In genomic region chr6:122592905-122593304, GRCm38 (mm10) we compare ENCODE assay signal across 37 mouse cellular contexts. TPM values are rescaled to one million over a fixed set of nuclear protein-coding genes. Genes with fewer than 3 reads are reported as not detected.
DNase-seq lines count a peak whose midpoint lies in the region; ATAC-seq and TF ChIP-seq lines count a peak whose summit lies in the region.
"Had no signal": no experiment of that assay in that cellular context is flagged by ENCODE, and none has a peak within 500 bp of the region (broad histone marks: within the 10 kb centered on the region; RNA-seq: fewer than 3 reads in every experiment).

No protein-coding gene starts in this region.

- no peaks in the 10 kb centered on the region for H3K4me1 ChIP-seq in limb, embryonic 10.5 days
- H3K4me1 ChIP-seq: embryonic facial prominence, embryonic 13.5 days; hindbrain, embryonic 12.5 days; neural tube, embryonic 12.5 days had no signal

- no peak overlapping the region for H3K4me3 ChIP-seq in layer of hippocampus, adult 2 months
- no peak overlapping the region for H3K4me3 ChIP-seq in limb, embryonic 10.5 days
- H3K4me3 ChIP-seq: embryonic facial prominence, embryonic 13.5 days; erythroblast, embryonic 14.5 days; hindbrain, embryonic 12.5 days; neural tube, embryonic 12.5 days had no signal

- no peaks in the 10 kb centered on the region for H3K36me3 ChIP-seq in limb, embryonic 10.5 days
- H3K36me3 ChIP-seq: embryonic facial prominence, embryonic 13.5 days; hindbrain, embryonic 12.5 days; neural tube, embryonic 12.5 days had no signal

- H3K27ac ChIP-seq in layer of hippocampus, adult 2 months, result no peak overlapping the region
- no peak overlapping the region for H3K27ac ChIP-seq in limb, embryonic 10.5 days
- H3K27ac ChIP-seq: embryonic facial prominence, embryonic 13.5 days; hindbrain, embryonic 12.5 days; neural tube, embryonic 12.5 days had no signal

- H3K27me3 ChIP-seq in limb, embryonic 10.5 days (ENCODE audit: low read depth, poor library complexity, severe bottlenecking), result no peaks in the 10 kb centered on the region
- H3K27me3 ChIP-seq: embryonic facial prominence, embryonic 13.5 days; hindbrain, embryonic 12.5 days; neural tube, embryonic 12.5 days; Patski had no signal

- 83% methylated on average over 2 of the region's 2 CpGs for WGBS in limb, embryonic 10.5 days

- DNase-seq in layer of hippocampus, adult 2 months (ENCODE audit: low spot score in 2 of 2), result no peak
- DNase-seq in layer of hippocampus, postnatal 36 days, result no peak
- peak; percentile 36 for DNase-seq in A20 (ENCODE audit: low read depth, low spot score)
- DNase-seq in R1 (ENCODE audit: low read depth, low spot score), result peak; percentile 73
- DNase-seq in kidney, adult 11 months, result no peak
- DNase-seq in limb, embryonic 10.5 days (ENCODE audit: low spot score), result no peak
- DNase-seq: adrenal gland, postnatal 10 days; cerebellum, adult 2 months; cerebellum, postnatal 25 days; embryo, embryonic 11 days; gastrocnemius, postnatal 10 days; heart, adult 18-20 months; kidney, postnatal 36 days; left cerebral cortex, postnatal 4 days; lung, adult 2 months; lung, postnatal 14 days; midbrain, embryonic 14.5 days; retina, postnatal 1 day; right cerebral cortex, postnatal 25 days; spleen, adult 18-20 months had no signal

- no peaks in the 10 kb centered on the region for H3K9me3 ChIP-seq in limb, embryonic 10.5 days (replicated peaks)
- H3K9me3 ChIP-seq: embryonic facial prominence, embryonic 13.5 days; hindbrain, embryonic 12.5 days; neural tube, embryonic 12.5 days had no signal

- TF ChIP-seq CTCF in layer of hippocampus, adult 2 months (conservative IDR thresholded peaks at IDR 0.05), result peak; percentile 35; the same call in 1 of the 2 replicates

- ATAC-seq in megakaryocyte, adult 5-6 weeks (ENCODE audit: poor library complexity, severe bottlenecking), result peak; percentile 62
- no peak for ATAC-seq in frontal cortex, adult (ENCODE audit: low TSS enrichment)
- ATAC-seq: activated CD4-positive, CD25-positive, alpha-beta regulatory T cell, adult 4 months; forebrain, embryonic 14.5 days; Patski had no signal

RNA-seq across cellular contexts. Expression of gene Apobec1, which starts 9.3 kb away (rescaled TPM):
- total RNA-seq in layer of hippocampus, adult 2 months (2021), result 1 to 10 TPM; 1.5 to 2.3 TPM
- 1 to 10 TPM; 1.5 to 2.0 TPM for total RNA-seq in layer of hippocampus, postnatal 36 days (2021)
- total RNA-seq in megakaryocyte, adult 5-6 weeks (2015), result 112 and 151 TPM in 2 replicates
- total RNA-seq in megakaryocyte, adult 5-6 weeks (2017), result 78.0 and 87.4 TPM in 2 replicates
- polyA plus RNA-seq in limb, embryonic 10.5 days (2016; fragmentation: Nextera tagmentation; extraction: Ambion mirVana), result 0.63 and 1.5 TPM in 2 replicates
- polyA plus RNA-seq: erythroblast, embryonic 14.5 days had no signal

RNA-seq across cellular contexts. Expression of gene Gdf3, which starts 17.0 kb away (rescaled TPM):
- total RNA-seq in layer of hippocampus, adult 2 months (2021), result not detected
- not detected for total RNA-seq in layer of hippocampus, postnatal 36 days (2021)
- total RNA-seq in megakaryocyte, adult 5-6 weeks (2015), result 0.62 and 1.7 TPM in 2 replicates
- 0.40 TPM in 1 of 2 replicates, not detected in the other for total RNA-seq in megakaryocyte, adult 5-6 weeks (2017)
- not detected in 2 replicates for polyA plus RNA-seq in limb, embryonic 10.5 days (2016; fragmentation: Nextera tagmentation; extraction: Ambion mirVana)
- total RNA-seq: adrenal gland, postnatal 10 days; gastrocnemius, postnatal 10 days; heart, adult 18-20 months; heart, postnatal 25 days; left cerebral cortex, adult 18-20 months; left cerebral cortex, postnatal 4 days had no signal
- polyA plus RNA-seq: C2C12; embryonic facial prominence, embryonic 13.5 days; erythroblast, embryonic 14.5 days; forebrain, embryonic 14.5 days; kidney, embryonic 14.5 days; lung, adult 2 months; neural tube, embryonic 12.5 days; Patski had no signal

RNA-seq across cellular contexts. Expression of gene Dppa3, which starts 33.3 kb away (rescaled TPM):
- not detected for total RNA-seq in layer of hippocampus, adult 2 months (2021)
- not detected for total RNA-seq in layer of hippocampus, postnatal 36 days (2021)
- total RNA-seq in megakaryocyte, adult 5-6 weeks (2015), result not detected in 2 replicates
- total RNA-seq in megakaryocyte, adult 5-6 weeks (2017), result not detected in 2 replicates
- not detected in 2 replicates for polyA plus RNA-seq in limb, embryonic 10.5 days (2016; fragmentation: Nextera tagmentation; extraction: Ambion mirVana)
- total RNA-seq: adrenal gland, postnatal 10 days; gastrocnemius, postnatal 10 days; heart, adult 18-20 months; heart, postnatal 25 days; left cerebral cortex, adult 18-20 months; left cerebral cortex, postnatal 4 days; megakaryocyte-erythroid progenitor cell, adult 5-6 weeks had no signal
- polyA plus RNA-seq: activated CD4-positive, CD25-positive, alpha-beta regulatory T cell, adult 4 months; C2C12; cerebellum, adult 2 months; embryonic facial prominence, embryonic 13.5 days; erythroblast, embryonic 14.5 days; forebrain, embryonic 14.5 days; hindbrain, embryonic 12.5 days; intestine, embryonic 14.5 days; kidney, embryonic 14.5 days; liver, embryonic 11.5 days; lung, adult 2 months; midbrain, embryonic 14.5 days; neural tube, embryonic 12.5 days; Patski had no signal

RNA-seq across cellular contexts. Expression of gene Aicda, which starts 39.3 kb away (rescaled TPM):
- total RNA-seq in layer of hippocampus, adult 2 months (2021), result not detected
- not detected for total RNA-seq in layer of hippocampus, postnatal 36 days (2021)
- 0.07 TPM in 1 of 2 replicates, not detected in the other for total RNA-seq in megakaryocyte, adult 5-6 weeks (2015)
- total RNA-seq in megakaryocyte, adult 5-6 weeks (2017), result not detected in 2 replicates
- 0.28 TPM in 1 of 2 replicates, not detected in the other for polyA plus RNA-seq in limb, embryonic 10.5 days (2016; fragmentation: Nextera tagmentation; extraction: Ambion mirVana)
- total RNA-seq: adrenal gland, postnatal 10 days; gastrocnemius, postnatal 10 days; heart, adult 18-20 months; heart, postnatal 25 days; left cerebral cortex, adult 18-20 months; megakaryocyte-erythroid progenitor cell, adult 5-6 weeks had no signal
- polyA plus RNA-seq: C2C12; cerebellum, adult 2 months; erythroblast, embryonic 14.5 days; heart, embryonic 14.5 days; kidney, embryonic 14.5 days; lung, adult 2 months; Patski had no signal

Comparison
In these comparisons a context has a peak if more than half of its experiments do, and no peak if none do; other contexts are left out.
1. DNase-seq: peak in A20 (single experiment) and R1 (single experiment); none in layer of hippocampus, adult 2 months (0 of 2), layer of hippocampus, postnatal 36 days (0 of 2), kidney, adult 11 months (single experiment) and limb, embryonic 10.5 days (single experiment).
2. RNA of gene Apobec1, which starts 9.3 kb away (total RNA-seq): 78.0 to 151 TPM in megakaryocyte, adult 5-6 weeks; 1.5 to 2.3 TPM in layer of hippocampus, adult 2 months and 1.5 to 2.0 TPM in layer of hippocampus, postnatal 36 days; every median in the first group is over 10 times any median in the second.